19 mouse cellular contexts compared by ENCODE assay signal in genomic region chr9:57436166-57436565, GRCm38 (mm10). TPM values are rescaled to one million over a fixed set of nuclear protein-coding genes. Genes with fewer than 3 reads are reported as not detected.
"Had no signal": no experiment of that assay in that cellular context is flagged by ENCODE, and none has a peak within 500 bp of the region (broad histone marks: within the 10 kb centered on the region; RNA-seq: fewer than 3 reads in every experiment).

No protein-coding gene starts in this region.

- H3K27ac ChIP-seq: liver, embryonic 15.5 days; lung, embryonic 15.5 days; macrophage; midbrain, embryonic 10.5 days; midbrain, embryonic 12.5 days; stomach, embryonic 15.5 days had no signal

- DNase-seq: liver, postnatal 0 days; lung, adult 2 months; lung, postnatal 14 days; lung, postnatal 36 days; midbrain, embryonic 14.5 days; right cerebral cortex, postnatal 14 days; thymus, adult 18-20 months; thymus, postnatal 14 days; thymus, postnatal 36 days had no signal

- H3K27me3 ChIP-seq: liver, embryonic 15.5 days; lung, embryonic 15.5 days; stomach, embryonic 15.5 days had no signal

- H3K4me2 ChIP-seq: liver, embryonic 15.5 days; lung, embryonic 15.5 days; midbrain, embryonic 12.5 days; stomach, embryonic 15.5 days had no signal

- H3K4me3 ChIP-seq: liver, embryonic 15.5 days; lung, embryonic 15.5 days; midbrain, embryonic 10.5 days; midbrain, embryonic 12.5 days; myocyte; stomach, embryonic 15.5 days had no signal

- ATAC-seq: liver, postnatal 0 days; lung, postnatal 0 days; midbrain, embryonic 16.5 days had no signal

- H3K9me3 ChIP-seq: liver, embryonic 15.5 days; lung, embryonic 15.5 days; midbrain, embryonic 10.5 days; midbrain, embryonic 12.5 days; stomach, embryonic 15.5 days had no signal

- H3K9ac ChIP-seq: liver, embryonic 15.5 days; liver, postnatal 0 days; lung, embryonic 15.5 days; midbrain, embryonic 12.5 days; stomach, embryonic 15.5 days had no signal

- H3K36me3 ChIP-seq: lung, embryonic 15.5 days; midbrain, embryonic 10.5 days; midbrain, embryonic 12.5 days; stomach, embryonic 15.5 days had no signal

RNA-seq across cellular contexts. Expression of gene Scamp5, which starts 31.7 kb away (rescaled TPM):
- total RNA-seq: megakaryocyte-erythroid progenitor cell, adult 5-6 weeks had no signal
